Mouse (Mus musculus): ENCODE data around the gene Mgl2.
A peak's percentile ranks its signal among the peaks of the same experiment; 100 is the strongest.

Gene Mgl2

GRCm38 (mm10) chr11:70170291-70170690, 40.2 kb downstream of the Mgl2 start:
- no peak for DNase-seq (ENCODE audit: low spot score in 2 of 2)

GRCm38 (mm10) chr11:70171181-70171580, 41.1 kb downstream of the Mgl2 start:
- DNase-seq (ENCODE audit: low spot score in 2 of 2) = no peak

GRCm38 (mm10) chr11:70171847-70172246, 41.7 kb downstream of the Mgl2 start:
- peak; percentile 9 to 14 for DNase-seq (ENCODE audit: low spot score in 2 of 2)

- no peak for DNase-seq (ENCODE audit: low spot score in 2 of 2)
Measured at GRCm38 (mm10) chr11:70172298-70172697, 42.2 kb downstream of the Mgl2 start.

- DNase-seq (ENCODE audit: low spot score in 2 of 2) = no peak
Measured at GRCm38 (mm10) chr11:70174491-70174890, 44.4 kb downstream of the Mgl2 start.

- DNase-seq (ENCODE audit: low spot score in 2 of 2) = no peak
Measured at GRCm38 (mm10) chr11:70177647-70178046, 47.5 kb downstream of the Mgl2 start.

GRCm38 (mm10) chr11:70178311-70178710, 48.2 kb downstream of the Mgl2 start:
- DNase-seq (ENCODE audit: low spot score in 2 of 2) = no peak

GRCm38 (mm10) chr11:70178756-70179155, 48.6 kb downstream of the Mgl2 start:
- no peak for DNase-seq (ENCODE audit: low spot score in 2 of 2)

- peak; percentile 23 to 50 for DNase-seq (ENCODE audit: low spot score in 2 of 2)
Measured at GRCm38 (mm10) chr11:70179401-70179800, 49.3 kb downstream of the Mgl2 start.

- no peak for DNase-seq (ENCODE audit: low spot score in 2 of 2)
Measured at GRCm38 (mm10) chr11:70180496-70180895, 50.4 kb downstream of the Mgl2 start.

- DNase-seq (ENCODE audit: low spot score in 2 of 2) = no peak
Measured at GRCm38 (mm10) chr11:70185120-70185519, 55.0 kb downstream of the Mgl2 start.
